Mouse (Mus musculus) heart, embryonic 10.5 days (tissue): ENCODE results near the gene Fam240a. TPM values are rescaled to one million over a fixed set of nuclear protein-coding genes. Genes with fewer than 3 reads are reported as not detected.

Experiments used
- DNase-seq: peaks from one replicate; pipeline ENCODE4 v3.0.0-alpha.2; 2017; ENCODE audit warnings: low spot score
- H3K27ac ChIP-seq: fragments of 300-500 bp; sonication (generic); 2 replicates; pipeline ENCODE4 v1.5.1; 2016; ENCODE audit warnings: mild to moderate bottlenecking
- H3K27me3 ChIP-seq: fragments of 300-500 bp; sonication (generic); 2 replicates; pipeline ENCODE4 v1.6.1; 2016; ENCODE audit warnings: mild to moderate bottlenecking; ENCODE audit not compliant: poor library complexity, insufficient read depth, severe bottlenecking
- H3K36me3 ChIP-seq: fragments of 300-500 bp; sonication (generic); 2 replicates; pipeline ENCODE4 v1.6.1; 2016; ENCODE audit warnings: mild to moderate bottlenecking, moderate library complexity
- H3K4me1 ChIP-seq: fragments of 300-500 bp; sonication (generic); 2 replicates; pipeline ENCODE4 v1.6.1; 2016; ENCODE audit warnings: mild to moderate bottlenecking
- H3K4me3 ChIP-seq: fragments of 300-500 bp; sonication (generic); 2 replicates; pipeline ENCODE4 v1.5.1; 2016; ENCODE audit warnings: mild to moderate bottlenecking, moderate library complexity
- H3K9me3 ChIP-seq: fragments of 300-500 bp; sonication (generic); 2 replicates; pipeline ENCODE4 v1.6.1; 2016; ENCODE audit warnings: mild to moderate bottlenecking, moderate library complexity
- WGBS: fragments of 180-500 bp; shearing (Covaris S2); methylation state at CpG from one replicate; pipeline ENCODE4 v1.1.7; 2016; 5-methylcytosine and 5-hydroxymethylcytosine counted together
- polyA plus RNA-seq: library from polyadenylated mRNA; unstranded; fragments of >200 nt; fragmentation: Nextera tagmentation; extraction: Ambion mirVana; gene quantifications from 2 replicates; pipeline ENCODE4 v1.2.1, GENCODE M21; 2016

The Fam240a gene
- polyA plus RNA-seq = not detected in 2 replicates

DNA sequence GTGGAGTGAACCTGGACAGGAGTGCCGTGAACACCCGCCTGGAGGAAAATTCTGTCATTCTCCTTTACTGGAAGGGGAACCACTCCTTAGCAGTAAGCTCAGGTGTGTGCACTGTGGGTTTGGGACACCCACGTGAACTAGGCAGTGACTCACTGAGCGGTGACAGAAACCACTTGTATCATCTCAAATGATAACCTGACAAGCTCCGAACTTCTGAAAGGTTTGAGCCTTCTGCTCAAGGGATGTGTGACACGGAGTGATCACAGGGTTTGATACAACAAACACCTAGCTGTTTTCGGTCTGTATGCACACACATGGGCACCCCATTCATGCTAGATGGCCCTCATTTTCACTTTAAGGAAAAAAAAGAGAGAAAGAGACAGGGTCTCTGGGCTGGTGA, at the start of gene Fam240a:
TSS of gene Fam240a (minus strand) at position 76 of the 400 bp plus-strand sequence.
- WGBS = 77% methylated on average over 7 of the region's 7 CpGs
- no peaks in the 10 kb centered on the region for H3K36me3 ChIP-seq
- no peak within 1 kb of the TSS for H3K27ac ChIP-seq
- 0 out of 2 replicates have a peak, but pooled peaks cover 3% of the 10 kb centered on the region for H3K27me3 ChIP-seq
- no peaks in the 10 kb centered on the region for H3K9me3 ChIP-seq
- no peak within 1 kb of the TSS for H3K4me3 ChIP-seq
- H3K4me1 ChIP-seq = 0 out of 2 replicates have a peak, but pooled peaks cover 3% of the 10 kb centered on the region
- DNase-seq = no peak

DNA sequence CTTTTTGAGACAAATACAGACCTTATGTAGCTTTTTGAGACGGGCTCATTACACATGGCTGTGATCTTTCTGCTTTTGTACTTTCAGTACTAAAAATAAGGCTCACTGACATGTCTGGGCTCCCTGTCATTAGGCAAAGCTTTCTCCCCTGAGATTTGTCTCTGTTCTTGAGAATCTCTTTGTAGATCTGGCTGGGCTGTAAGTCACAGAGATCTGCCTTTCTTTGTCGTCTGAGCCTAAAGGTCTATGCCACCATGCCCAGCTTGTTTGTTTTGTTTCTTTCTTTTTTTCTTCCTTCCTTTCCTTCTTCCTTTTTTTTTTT, 49.2 kb upstream of the Fam240a start:
- Histone ChIP-seq H3K9me3 (no peaks in the 10 kb centered on the region), H3K4me3 (no peak overlapping the region), H3K36me3 (no peaks in the 10 kb centered on the region), H3K27me3 (no peaks in the 10 kb centered on the region), H3K4me1 (no peaks in the 10 kb centered on the region), H3K27ac (no peak overlapping the region)
- WGBS = 74% methylated on average over 2 of the region's 2 CpGs
- DNase-seq = no peak

DNA sequence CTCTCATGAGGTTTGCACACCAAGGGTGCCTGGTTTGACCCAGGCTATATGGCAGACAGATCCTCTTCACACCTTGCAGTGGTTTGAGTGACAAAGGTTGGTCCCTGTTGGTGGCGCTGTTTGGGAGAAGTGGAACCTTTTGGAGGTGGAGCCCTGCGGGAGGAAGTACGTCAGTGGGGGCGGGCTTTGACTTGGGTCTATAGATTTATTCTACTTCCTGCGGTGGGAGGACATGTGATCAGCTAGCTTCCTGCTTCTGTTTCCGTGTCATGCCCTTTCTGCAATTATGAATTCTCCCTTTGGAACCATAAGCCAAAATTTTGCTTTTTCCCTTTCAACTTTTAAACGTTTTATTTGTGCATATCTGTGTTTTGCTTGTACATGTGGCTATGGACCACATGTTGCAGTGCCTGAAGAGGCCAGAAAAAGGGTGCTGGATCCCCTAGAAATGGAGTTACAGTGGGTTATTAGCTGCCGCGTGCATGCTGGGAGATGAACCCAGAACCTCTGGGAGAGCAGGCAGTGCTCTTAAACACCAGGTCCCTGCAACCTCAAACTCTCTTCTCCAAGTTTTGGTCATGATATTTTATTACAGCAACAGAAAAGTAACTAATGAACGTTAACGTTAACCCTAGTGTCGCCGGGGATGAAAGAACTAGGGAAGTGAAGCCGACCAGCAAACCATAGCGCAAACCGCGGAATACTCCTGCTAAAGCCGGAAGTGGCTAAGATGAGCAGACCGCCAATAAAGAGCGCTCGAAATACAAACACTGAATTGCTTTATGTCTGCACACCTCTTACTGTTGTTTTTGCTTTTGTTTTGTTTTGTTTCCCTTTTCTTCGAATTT, 48.6 kb upstream of the Fam240a start:
- 90% methylated on average over 22 of the region's 22 CpGs for WGBS
- H3K36me3 ChIP-seq = no peaks in the 10 kb centered on the region
- H3K27ac ChIP-seq = no peak overlapping the region
- H3K9me3 ChIP-seq = no peaks in the 10 kb centered on the region
- DNase-seq = no peak
- no peaks in the 10 kb centered on the region for H3K4me1 ChIP-seq
- H3K4me3 ChIP-seq = no peak overlapping the region
- H3K27me3 ChIP-seq = no peaks in the 10 kb centered on the region

DNA sequence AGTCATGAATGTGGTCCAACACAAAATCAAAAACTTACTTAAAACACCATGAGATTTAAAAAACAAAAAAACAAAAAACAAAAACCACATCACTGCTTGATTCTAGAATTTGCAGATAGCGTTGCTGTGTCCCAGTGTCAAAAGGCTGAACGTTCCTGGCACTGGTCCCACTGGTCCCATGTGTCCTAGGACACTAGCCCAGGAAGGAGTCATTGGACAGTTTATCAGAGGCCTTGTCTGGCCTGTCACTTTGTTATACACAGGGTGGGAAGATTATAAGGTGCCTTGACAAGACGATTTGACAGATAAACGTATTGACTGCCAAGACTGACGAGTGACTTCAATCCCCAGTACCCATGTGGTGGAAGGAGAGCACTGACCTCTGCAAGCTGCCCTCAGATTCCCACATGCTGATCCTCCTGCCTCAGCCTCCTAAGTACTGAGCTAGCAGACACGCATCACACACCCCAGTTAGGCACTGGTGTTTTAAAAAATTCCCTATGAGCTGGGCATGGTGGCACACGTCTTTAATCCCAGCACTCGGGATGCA, 47.0 kb upstream of the Fam240a start:
- no peak overlapping the region for H3K4me3 ChIP-seq
- no peaks in the 10 kb centered on the region for H3K27me3 ChIP-seq
- H3K36me3 ChIP-seq = no peaks in the 10 kb centered on the region
- no peak overlapping the region for H3K27ac ChIP-seq
- no peaks in the 10 kb centered on the region for H3K9me3 ChIP-seq
- H3K4me1 ChIP-seq = no peaks in the 10 kb centered on the region
- 79% methylated on average over 8 of the region's 8 CpGs for WGBS
- DNase-seq = no peak

DNA sequence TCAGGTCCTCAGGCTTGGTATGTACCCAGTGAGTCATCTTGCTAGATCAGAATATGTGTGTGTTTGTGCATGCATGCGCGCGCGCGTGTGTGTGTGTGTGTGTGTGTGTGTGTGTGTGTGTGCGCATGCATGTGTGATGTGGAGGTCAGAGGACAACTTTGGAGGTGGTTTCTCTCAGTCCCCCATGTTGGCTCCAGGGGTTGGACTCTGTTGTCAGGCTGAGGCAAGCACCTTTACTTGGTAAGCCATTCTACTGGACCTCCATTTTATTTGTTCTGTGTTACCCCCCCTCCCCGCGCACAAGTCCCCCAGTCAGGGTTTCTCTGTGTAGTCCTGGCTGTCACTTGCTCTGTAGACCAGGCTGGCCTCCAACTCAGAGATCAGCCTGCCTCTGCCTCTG, 44.7 kb upstream of the Fam240a start:
- Histone ChIP-seq H3K36me3 (no peaks in the 10 kb centered on the region), H3K27ac (no peak overlapping the region), H3K4me3 (no peak overlapping the region), H3K9me3 (no peaks in the 10 kb centered on the region), H3K4me1 (no peaks in the 10 kb centered on the region), H3K27me3 (no peaks in the 10 kb centered on the region)
- WGBS = 95% methylated on average over 8 of the region's 8 CpGs
- no peak for DNase-seq

DNA sequence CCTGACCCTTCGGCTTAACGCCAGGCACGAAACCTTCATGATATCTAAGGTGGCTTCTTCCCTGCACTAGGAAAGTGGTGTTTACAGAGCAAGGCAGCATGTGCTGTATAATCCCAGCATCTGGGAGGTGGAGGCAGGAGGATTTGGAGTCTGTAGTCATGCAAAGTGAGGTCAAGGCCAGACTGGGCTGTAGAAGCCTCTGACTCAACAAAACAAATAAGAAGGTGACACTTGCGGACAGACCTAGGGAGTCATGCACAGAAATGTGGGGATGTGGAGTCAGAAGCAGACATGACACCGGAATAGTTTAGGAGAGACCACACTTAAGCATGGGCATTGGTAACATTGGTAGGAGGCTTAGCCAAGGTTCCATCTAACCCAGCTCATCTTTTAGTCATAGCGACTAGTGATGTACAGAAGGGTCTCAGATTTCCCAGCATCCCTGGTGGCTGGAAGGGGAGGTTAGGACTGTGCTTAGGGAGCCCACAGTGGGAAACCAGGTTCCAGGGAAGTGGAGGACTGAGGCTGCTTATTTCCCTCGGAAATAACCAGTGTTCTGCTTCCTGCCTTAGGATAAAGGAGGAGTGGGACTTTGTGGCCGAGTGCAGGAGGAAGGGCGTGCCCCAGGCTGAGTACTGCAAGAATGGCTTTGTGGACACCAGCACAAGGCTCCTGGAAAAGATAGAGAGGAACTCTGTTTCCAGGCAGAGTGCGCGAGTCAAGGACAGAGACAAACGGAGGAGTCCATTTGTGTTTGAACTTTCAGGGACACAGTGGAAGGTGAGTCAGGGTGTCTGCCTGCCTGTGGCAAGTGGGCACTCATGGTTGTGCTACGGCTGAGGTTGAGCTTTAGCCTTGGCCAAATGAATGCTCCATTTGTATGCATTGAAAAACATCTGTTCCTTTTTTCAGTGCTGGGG, 43.8 kb upstream of the Fam240a start:
- H3K36me3 ChIP-seq = no peaks in the 10 kb centered on the region
- no peak overlapping the region for H3K27ac ChIP-seq
- 78% methylated on average over 13 of the region's 13 CpGs for WGBS
- H3K9me3 ChIP-seq = no peaks in the 10 kb centered on the region
- peaks cover 7% of the 10 kb centered on the region; the same call in 1 of the 2 replicates for H3K27me3 ChIP-seq
- DNase-seq = no peak
- H3K4me3 ChIP-seq = no peak overlapping the region
- H3K4me1 ChIP-seq = no peaks in the 10 kb centered on the region

DNA sequence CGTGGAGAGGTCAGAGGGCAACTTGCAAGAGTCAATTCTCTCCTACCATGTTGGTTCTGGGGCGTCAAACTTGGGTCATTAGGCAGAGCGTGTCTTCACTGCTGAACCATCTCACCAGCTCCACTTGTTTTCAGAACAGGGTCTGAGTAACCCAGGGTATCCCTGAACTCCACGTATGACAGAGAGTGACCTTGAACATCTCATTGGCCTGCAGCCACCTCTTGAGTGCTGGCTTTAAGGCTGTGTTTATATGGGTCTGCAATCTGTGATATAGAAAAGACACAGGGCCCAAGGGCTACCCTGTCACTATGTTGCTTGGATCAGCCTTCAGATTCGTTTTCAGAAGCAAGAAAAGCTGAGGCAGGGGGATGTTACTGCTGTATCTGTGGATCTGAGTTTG, 43.0 kb upstream of the Fam240a start:
- WGBS = 81% methylated on average over 5 of the region's 5 CpGs
- Histone ChIP-seq H3K27ac (no peak overlapping the region), H3K4me1 (no peaks in the 10 kb centered on the region), H3K36me3 (no peaks in the 10 kb centered on the region), H3K9me3 (no peaks in the 10 kb centered on the region), H3K27me3 (peaks cover 15% of the 10 kb centered on the region; the same call in 1 of the 2 replicates), H3K4me3 (no peak overlapping the region)
- DNase-seq = no peak

DNA sequence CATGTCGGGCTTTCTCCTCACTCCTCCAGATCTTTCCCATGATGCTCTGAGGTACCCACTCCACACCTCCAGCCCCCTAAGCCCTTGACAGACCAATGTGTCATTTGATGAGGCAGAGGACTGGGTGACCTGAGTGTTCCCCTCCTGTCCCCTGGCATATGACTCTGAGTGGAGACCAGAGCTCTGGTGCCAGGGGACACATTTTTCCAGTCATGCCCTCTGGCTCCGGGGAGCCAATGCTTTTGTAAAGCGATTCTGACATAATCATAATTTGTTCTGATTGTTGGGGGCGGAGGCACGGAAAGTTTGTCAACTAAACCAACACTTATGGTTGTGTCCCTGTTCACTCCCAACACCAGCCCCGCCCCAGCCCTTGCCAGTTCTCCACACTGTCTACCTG, 39.3 kb upstream of the Fam240a start:
- WGBS = 86% methylated on average over 6 of the region's 6 CpGs
- Histone ChIP-seq H3K4me1 (peaks cover 21% of the 10 kb centered on the region), H3K9me3 (no peaks in the 10 kb centered on the region), H3K27ac (no peak overlapping the region), H3K36me3 (no peaks in the 10 kb centered on the region), H3K27me3 (peaks cover 23% of the 10 kb centered on the region; the same call in 1 of the 2 replicates), H3K4me3 (no peak overlapping the region)
- DNase-seq = no peak

DNA sequence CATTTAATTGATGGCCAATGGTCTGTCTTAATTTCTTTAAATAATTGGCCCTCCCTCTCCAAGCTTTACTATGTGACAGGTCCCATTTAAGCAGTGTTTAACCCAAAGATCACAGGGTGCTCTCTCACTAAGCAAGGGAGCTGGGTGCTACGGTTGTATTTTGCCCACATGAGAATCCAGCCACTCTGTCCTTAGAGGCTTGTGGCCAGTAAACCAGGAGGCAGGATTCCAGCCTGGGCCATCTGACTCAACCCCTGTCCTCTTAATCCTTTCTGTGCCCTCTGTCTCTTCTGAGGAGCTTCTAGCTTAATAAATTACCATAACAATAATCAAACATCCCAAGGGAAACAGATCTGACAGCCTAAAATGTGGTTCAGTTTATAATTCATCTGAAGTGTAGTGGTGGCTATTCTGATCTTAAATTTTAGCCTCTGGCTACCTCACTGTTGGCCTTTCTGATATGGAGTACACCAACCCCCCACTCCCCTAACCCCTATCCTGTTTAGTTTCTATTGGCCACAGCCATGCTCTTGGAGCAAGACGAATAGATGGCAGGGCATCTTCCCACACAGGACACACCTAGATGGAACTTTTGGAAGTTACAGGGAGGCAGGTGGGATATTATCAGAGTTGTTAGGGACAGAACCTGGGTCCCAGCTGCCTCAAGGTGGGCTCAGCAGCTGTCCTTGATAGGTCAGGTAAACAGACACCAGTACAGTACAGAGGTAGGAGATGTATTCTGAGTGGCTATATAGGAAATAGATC, 38.2 kb upstream of the Fam240a start:
- Histone ChIP-seq H3K27me3 (peaks cover 23% of the 10 kb centered on the region; the same call in 1 of the 2 replicates), H3K4me1 (peaks cover 21% of the 10 kb centered on the region), H3K36me3 (no peaks in the 10 kb centered on the region), H3K9me3 (no peaks in the 10 kb centered on the region), H3K4me3 (no peak overlapping the region; the same call in 1 of the 2 replicates), H3K27ac (no peak overlapping the region)
- WGBS = 41% methylated on average over 2 of the region's 2 CpGs
- no peak for DNase-seq

DNA sequence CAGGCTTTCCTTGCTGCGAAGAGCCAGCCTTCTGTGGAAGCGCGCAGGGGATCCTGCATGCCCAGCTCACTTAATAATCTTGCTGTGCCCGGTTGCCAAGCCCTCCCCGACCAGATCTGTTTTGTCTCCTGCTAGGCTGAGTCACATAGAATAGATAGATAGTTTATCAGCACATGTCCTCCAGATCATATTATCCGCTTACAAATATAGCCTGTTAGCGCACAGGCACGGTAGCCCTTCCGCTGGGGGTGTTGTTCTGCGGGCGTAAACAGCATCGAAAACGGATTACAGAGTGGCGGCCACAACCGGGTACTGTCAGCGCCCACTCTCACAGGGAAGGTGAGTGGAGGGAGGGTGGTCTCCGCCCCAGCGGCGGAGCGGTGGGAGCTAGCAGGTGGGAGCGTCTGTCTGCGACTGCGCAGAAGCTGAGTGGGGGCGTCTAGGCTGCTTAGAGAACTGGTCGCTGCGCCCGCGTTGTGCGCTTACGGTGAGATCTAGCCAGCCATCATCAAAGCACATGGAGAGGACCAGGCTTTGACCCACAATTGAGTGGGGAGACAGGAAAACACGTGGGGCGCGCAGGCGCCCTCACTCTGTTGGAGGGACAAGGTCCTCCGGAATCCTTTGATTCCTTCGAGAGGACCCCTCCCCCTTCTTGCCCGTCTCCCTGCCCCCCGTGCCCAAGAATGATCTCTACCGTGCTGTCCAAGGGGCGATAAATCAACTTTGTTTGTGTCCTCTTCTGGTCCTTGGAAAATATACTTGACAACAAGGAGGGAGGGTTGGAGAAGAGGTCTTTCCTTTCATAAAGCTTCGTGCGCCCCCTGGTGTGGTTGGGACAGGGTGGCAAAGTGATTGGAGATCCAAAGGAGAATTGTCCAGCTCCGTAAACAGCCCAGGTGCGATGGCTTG, 37.1 kb upstream of the Fam240a start:
- Histone ChIP-seq H3K36me3 (no peaks in the 10 kb centered on the region), H3K9me3 (no peaks in the 10 kb centered on the region), H3K27ac (peak overlapping the region; percentile 84), H3K4me3 (peak overlapping the region; percentile 72), H3K4me1 (peaks cover 27% of the 10 kb centered on the region), H3K27me3 (peaks cover 23% of the 10 kb centered on the region; the same call in 1 of the 2 replicates)
- no peak for DNase-seq
- 1% methylated on average over 44 of the region's 44 CpGs for WGBS

DNA sequence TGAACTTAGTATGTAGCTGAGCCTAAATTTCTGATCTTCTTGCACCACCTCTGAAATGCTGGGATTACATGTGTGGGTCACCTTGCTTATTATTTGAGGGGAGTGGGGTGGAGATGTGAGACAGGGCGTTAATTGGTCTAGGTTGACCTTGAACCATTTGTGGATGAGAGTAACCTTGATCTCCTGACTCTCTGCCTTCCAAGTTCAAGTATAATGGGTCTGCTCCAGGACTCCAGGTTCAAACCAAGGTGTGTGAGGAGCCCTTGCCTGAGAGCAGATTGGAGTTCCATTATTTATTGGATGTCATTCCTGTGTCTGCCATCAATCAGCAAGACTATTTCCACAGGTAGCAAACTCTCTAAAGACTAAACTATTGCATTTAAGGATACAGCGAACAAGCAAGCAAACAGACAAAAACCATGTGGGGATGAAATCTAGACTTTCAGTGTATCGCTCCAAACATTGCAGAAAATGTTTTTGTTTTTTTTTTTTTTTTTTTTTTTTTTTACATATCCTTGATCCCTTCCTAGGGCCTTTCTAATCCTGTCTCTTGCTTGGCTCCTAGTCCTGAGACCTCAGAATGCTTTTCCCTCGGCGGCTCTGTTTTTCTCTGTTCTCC, 36.4 kb upstream of the Fam240a start:
- peak overlapping the region; percentile 84 for H3K27ac ChIP-seq
- 41% methylated on average over 5 of the region's 5 CpGs for WGBS

More for the DNA sequence above, 36.4 kb upstream of the Fam240a start:
- peak overlapping the region; percentile 72 for H3K4me3 ChIP-seq
- DNase-seq = no peak
- peaks cover 23% of the 10 kb centered on the region; the same call in 1 of the 2 replicates for H3K27me3 ChIP-seq
- peaks cover 32% of the 10 kb centered on the region for H3K4me1 ChIP-seq
- no peaks in the 10 kb centered on the region for H3K9me3 ChIP-seq
- no peaks in the 10 kb centered on the region for H3K36me3 ChIP-seq
